Mouse (Mus musculus): ENCODE measurements at regions not wholly inside any gene's neighbourhood (a gene's known extent, or its start where the extent isn't known, plus 50 kb on each side); places are given as distances from the start of the nearest gene placed in this dataset.

GRCm38 (mm10) chr13:89394717-89395344 lies 144.8 kb upstream of the Hapln1 start:
- TF ChIP-seq CTCF (IDR thresholded peaks at IDR 0.05) (no peak), EP300 (IDR thresholded peaks at IDR 0.05) (no peak)
